Mouse (Mus musculus): ENCODE results near the gene Cfap77.

GRCm38 (mm10) chr2:28952981-28953380 lies 101.9 kb downstream of the Cfap77 start:
- no peak for TF ChIP-seq POLR2A (IDR thresholded peaks at IDR 0.05; ENCODE audit: control insufficient read depth, extremely low read depth, insufficient read depth, low read length, poor library complexity)
- TF ChIP-seq CTCF (IDR thresholded peaks at IDR 0.05; ENCODE audit: borderline replicate concordance, control insufficient read depth, extremely low read depth, insufficient read depth, low read length, poor library complexity): no peak
